Mouse (Mus musculus): ENCODE results near the gene Large2. TPM values are rescaled to one million over a fixed set of nuclear protein-coding genes. Genes with fewer than 3 reads are reported as not detected.
A peak's percentile ranks its signal among the peaks of the same experiment; 100 is the strongest.

Gene Large2
- total RNA-seq, 2 experiments from 2014 or later = 0.41 TPM; not detected in 1

DNA sequence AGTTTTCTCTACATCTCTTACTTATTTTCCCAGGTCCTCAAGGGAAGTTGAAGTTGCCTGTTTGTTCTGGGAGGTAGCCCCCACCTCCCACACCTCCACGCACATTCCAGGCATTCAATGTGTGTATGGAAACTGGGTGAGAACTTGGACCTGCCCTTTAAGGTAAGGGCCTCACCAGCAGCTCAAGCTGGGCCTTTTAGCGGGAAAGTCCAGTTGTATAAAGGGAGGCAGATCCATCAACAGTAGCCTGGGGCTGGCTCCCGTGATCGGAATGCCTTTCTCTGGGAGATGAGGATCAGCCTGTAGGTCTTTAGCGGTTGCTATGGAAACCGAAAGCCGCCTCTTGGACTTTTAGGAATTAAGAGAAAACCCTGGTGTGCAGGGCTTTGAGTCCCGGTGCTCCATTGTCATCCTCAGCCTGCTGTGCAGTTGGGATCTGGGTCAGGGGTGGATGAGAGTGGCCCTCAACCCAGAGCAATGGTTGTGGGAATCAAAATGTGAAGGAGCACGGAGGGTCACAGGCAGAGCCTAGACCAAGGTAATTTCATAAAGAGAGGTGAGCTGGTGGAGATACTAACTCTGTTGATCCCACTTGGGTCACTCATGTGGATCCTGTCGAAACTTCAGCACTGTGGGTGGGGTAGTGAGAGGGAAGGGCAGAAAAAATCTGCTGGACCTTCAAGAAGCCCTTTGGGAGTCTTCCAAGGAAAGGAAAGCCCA, 2.5 kb downstream of the Large2 start:
- DNase-seq = no peak

DNA sequence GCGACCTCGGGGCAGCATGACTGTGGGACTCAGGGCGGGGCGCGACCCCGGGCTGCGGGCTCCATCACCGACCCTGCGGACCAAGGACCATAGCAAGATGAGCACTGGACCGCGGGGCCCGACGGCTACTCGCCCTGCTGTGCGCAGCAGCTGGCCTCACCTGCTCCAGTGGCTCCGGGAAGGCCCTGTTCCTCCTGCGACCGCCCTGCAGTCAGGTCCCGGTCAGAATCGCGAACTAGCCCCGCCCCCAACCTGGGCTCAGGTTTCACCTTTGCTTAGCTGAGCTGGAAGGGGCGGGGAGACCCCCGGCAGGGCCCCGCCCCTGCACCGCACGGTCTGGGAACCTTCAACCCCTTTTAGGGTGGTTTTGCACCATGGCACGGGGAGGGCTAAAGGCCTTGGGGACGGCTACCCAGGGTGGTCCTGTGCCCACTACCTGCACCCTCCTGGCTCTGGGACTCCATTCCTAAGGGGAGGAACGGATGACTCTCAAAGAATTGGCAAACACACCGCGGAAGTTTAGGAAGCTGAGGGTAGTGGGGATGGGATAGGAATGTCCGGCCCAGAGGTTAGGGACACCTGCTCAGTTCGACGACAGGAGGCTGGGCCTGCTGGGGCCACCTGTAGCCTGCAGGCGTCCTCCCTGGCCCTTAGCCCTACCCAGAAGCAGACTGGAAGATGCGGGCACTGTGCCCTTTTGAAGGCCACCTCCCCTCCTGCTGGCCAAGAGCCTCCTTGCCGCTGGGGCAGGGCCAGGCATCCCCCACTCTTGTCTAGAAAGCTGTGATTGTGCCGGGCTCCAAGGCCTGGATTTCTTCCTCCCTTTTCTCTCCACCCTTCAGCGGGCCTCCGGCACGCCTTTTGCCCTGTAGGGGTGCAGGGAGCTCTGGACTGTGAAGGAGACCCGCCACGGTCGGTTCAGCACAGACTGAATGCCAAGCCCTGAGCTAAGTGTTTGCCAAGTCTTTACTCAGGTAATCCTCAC, 3.6 kb downstream of the Large2 start:
- no peak for DNase-seq

DNA sequence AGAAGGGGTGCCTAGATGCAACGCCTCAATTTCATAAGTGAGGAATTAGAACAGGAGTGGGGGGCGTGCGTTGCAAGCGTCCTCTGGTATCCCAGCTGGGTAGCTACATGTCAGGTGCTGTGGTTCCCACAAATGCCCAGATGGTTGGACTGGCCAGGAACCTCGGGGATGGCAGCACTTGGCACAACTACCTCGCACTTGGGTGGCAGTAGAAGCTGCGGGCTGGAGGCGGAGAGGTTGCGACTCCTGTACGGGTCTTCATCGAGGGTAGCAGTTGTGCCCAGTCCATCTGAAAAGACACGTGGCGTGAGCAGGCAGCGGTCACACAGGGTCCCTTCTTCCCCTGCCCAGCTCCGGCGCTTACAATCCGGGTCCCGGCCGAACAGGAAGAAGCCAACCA, 4.3 kb downstream of the Large2 start:
- no peak for DNase-seq

DNA sequence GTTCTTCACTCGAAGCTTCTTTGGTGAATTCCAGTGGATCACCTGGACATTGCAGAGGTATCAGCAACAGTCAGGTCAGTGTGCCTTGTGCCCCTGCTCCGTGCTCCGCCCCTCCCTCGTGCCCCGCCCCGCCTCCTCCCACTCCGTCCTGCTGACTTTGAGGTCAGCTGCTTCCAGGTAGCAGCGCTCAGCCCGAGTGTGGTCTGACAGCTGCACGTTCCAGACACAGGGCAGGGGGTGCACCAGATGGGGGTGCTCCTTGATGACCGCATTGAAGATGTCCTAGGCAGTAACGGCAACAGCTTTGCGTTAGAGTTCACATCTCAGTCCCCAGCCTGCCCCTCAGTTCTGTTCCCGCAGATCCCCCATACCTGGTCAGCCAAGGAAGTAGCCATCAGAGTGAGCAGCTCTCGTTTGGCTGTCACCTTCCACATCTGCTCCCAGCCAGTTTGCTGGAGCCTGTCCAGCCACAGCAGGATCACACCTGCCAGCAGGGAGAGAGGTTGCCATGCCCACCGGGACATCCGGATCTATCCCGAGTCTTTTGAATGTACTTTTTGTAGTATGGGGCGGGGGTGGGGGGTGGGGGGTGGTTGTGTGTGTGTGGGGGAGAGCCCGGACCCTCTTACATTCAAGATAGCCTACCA, 7.2 kb downstream of the Large2 start:
- no peak for DNase-seq

DNA sequence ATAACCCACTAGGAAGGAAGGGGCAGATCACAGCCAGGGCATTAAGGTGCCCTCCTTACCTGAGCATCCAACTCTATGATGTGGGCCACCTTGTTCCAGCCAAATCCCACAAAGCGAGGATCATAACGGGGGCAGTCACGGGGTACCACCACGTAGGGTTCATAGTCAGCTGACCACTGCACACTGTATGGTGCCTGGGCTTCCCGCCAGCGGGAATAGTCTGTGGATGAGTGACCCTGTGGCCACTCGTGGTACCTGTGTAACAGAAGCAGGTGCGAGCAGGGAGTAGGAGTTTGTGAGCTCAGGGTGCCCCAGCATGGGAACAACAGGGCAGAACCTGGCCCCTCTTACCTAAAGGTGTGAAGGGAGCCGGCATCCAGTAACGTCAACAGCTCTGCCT, 9.1 kb downstream of the Large2 start:
- DNase-seq = no peak

DNA sequence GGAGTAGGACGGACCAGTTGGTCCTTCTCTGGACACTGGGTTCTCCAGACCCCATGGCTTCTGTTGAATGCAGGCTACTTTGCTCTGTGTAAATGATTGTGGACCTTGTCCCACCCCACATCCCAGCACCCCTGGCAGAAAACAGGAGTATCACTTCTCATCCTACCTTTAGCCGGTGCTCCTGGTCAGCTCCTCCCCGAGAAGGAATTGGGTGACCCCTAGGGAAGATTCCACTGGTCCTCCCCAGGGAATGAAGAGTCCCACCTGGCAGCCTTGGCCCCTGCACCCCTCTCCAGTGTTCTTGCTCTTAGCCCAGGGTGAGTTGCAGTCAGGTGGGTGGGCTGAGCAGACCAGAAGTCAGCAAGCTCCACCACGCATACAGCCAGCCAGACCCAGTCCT, 10.6 kb downstream of the Large2 start:
- no peak for DNase-seq

DNA sequence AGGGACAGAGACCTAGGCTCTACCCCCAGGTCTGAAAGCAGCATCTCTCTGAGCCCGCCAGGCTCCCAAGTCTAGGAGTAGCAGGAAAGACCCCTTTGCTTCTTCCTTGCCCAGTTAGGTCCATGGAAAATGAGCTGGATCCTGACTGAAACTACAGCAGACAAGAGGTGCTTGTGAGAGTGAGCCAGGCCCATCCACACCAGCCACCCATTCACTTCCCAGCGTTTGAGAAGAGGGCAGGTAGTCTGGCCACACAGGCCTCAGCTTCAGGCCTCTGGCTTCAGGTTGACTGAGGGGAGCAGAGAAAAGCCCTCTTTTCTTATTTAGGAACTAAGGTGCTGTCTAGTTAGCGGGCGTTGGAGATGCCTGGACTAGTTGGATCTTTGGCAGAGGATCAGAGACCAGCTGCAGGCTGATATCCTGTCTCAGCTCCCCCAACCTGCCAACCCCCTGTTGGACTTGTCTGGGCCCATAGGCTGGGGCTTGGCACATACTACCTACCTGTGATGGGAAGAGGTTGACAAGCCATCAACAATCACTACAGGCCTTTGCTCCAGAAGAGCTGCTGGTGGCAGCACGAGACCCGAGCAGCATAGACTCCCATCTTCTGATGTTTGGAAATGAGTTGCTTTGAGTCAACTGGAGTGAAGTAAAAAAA, 12.0 kb downstream of the Large2 start:
- DNase-seq = no peak

DNA sequence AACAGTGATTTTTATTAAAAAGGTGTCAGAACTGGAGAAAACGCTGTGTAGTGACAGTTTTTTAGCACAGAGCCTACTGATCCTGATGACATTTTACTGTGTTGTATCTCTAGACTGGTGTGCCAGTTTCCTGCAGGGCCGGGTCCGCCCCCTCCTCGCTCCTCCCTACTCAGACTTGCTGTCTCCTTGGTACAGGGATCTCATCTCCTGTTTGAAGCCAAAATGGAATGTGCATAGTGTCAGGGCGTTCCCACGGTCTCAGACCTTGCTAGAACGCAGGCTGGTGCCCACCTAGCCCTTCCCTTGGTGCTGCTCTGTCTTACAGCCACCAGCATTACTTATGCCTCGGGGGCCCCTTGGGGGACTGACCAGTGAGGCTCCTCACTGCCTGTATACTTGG, 12.9 kb downstream of the Large2 start:
- DNase-seq = no peak

DNA sequence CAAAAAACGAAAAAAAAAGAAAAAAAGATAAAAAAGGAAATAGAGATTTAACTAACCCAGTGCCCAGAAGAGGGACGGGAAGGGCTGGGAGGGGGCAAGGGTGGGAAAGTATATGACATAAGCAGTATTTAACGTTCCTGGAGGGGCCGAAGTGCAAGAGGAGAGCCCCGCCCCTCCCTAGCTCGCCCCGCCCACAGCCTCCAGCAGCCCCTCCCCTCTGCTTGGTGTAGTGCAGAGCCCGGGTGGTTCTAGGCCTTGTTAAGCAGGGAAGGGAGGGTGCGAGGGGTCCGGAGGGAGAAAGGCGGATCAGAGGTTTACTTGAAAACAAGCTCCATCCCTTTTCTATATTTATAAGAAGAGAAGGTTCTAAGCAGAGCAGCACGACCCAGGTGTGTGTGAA, 13.8 kb downstream of the Large2 start:
- no peak for DNase-seq

DNA sequence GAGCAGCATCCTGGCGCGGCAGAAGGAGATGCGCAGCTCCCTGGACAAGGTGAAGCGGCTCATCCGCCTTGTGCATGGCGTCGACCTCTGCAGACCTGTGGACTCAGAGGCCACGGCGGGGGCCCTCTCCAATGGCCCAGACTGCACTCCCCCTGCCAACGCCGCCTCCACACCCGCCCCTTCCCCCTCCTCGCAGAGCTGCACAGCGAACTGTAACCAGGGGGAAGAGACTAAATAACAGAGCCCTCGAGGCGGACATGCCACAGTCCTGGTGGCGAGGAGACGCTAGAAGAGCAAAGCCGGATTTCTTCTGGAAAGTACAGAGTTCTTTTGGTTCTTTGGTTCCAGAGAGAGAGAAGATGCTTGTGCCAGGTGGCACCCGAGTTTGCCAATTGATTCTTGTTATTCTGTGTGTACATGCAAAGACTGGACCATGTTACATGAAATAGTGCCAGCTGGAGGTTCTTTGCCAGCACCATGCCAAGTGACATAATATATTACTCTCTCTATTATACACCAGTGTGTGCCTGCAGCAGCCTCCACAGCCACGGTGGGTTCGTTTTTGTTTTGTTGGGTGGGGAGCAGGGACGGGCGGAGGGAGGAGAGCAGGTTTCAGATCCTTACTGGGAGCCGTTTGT, 14.4 kb downstream of the Large2 start:
- DNase-seq = no peak

DNA sequence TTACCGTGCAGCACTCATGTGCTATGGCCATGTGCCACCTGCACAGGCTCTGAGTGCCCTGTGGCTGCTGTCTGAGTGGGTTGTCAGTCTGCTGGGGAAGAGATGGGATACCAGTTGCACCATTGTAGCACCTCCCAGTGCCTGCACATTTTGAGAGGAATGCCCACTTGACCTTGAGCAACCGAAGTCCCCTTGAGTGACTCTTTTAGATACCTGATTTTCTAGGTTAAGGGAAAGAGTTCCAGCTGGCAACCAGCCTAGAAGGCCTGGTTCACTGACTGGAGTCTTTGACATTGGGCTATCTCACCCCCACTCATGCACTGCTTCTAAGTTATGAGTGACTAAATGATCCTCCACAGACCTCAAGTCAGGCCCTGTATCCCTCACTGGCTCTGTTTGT, 15.4 kb downstream of the Large2 start:
- peak in 1 of 2 experiments; percentile 25 for DNase-seq

DNA sequence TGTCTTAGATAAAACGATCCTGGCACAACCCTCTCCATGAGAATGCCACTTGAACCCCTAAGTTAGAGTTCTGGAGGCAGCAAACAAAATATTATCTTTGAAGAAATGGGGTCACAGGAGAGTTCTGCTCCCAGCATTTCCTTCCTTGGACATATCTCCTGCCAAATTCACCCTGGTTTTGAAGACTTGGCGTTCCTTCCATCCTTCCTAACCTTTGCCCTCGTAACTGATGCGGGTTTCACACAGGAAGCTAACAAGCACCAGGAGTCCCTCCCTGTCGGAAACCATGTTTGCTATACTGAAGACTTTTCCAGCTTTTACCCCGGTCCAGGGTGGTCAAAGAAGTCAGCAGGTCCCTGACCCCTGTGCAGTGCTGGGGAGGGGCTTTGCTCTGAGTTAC, 20.4 kb downstream of the Large2 start:
- DNase-seq = peak; percentile 39 to 56

DNA sequence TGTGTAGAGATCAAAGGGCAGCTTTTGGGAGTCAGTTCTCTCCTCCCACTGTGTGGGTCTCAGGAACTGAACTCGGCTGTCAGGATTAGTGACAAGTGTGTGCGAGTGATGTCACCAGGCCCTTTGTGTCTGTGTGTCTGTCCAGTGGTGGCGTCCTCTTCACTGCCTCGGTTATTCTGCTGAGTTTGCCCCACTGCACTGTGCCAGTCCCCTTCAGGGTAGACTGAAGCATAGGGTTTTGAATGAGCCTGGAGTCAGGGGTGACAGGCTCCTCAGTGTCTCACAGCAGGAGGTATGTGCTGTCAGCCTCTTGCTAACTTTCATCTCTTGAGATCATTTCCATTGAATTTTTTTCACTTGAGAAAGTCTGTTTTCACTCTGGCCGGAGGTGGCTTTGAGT, 21.3 kb downstream of the Large2 start:
- no peak for DNase-seq

DNA sequence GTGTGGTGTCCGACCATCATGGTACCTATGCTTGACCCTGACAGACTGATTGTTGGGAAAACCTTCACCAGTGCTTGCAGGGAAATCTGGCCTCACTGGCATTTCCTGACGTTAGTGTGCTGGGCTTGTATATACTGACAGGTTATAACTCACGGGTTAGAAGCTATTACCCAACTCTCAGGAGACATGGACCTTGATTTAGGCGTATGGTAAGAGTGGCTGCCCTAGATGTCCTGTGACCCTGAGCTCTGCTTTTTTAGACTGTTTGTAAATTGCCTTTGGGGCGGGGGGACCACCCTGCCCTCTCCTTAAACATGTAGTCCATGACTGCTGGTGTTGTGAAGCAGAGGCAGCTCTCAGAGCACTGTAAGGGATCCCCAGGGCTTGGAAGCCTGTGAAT, 24.0 kb downstream of the Large2 start:
- DNase-seq = no peak

DNA sequence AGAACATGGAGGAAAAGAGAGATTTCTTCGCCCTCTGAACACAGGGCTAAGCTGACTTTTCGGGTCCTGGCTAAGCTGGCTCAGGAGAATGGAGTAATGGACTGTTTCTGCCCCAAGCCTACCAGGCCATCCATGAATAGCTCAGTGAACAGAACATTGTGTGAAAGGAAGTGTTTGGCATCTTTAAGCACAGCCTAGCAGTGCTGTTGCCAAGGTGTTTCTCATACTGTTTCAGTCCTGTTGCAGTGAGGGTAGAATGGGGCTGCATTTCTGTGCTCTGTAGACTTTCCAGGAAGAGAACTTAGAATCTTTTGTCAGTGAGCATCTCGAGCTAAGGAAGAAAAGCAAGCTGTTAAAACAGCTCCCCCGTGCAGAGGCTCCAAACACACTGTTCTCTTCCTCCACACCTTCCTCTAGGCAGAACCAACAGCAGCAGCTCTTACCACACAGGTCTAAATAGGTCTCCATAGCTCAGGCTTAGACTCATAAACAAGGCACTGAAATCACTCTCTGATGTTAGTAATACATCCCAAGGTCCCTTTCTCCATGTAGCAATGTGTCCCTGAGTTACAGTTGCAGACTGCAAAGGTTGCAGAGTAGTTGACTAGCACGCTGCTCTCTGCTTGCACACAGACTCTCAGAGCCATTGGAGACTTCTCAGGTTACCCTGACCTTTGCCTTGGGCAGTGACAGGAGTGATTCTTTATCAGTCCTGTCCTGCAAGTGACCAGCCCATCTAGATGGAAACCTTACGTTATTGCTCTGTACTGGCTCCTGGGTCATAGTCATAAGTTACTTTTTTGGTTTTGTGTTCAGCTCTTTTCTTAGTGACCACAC, 24.9 kb downstream of the Large2 start:
- DNase-seq = no peak

DNA sequence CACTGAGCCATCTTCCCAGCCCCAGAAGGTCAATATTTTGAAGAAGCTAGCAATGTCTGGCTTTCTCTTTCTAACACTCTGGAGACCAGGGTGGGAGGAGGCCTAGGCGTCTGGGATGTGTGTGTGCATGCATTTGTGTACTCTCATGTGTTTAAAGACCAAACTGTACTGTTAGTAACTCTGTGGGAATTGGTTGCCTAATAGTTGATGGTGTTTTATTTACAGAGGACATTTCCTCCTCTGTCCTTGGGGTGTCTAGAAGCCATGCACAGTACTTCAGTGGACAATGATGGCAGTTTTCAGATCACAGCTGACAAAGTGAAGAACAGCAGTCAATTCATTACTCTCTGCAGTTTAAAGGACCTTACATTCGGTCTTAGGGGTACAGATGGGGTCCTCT, 27.5 kb downstream of the Large2 start:
- DNase-seq = no peak

DNA sequence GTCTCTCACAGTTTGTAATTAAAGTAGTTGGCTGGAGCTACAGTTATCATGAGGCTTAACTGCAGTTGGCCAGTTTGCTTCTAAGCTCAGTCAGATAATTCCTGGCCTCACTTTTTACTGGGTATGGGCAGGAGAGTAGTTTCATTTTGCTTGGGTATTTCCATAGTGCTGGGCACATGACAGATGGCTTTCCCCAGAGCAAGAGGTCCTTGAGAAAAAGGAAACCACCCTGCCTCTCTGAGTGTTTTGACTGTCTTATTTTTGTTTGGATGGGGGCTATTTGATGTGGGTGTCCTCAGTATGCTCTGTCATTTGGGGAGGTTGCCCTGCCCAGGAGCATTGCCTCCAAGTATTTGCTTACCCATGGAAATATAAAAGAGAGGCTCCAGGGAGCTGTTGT, 32.3 kb downstream of the Large2 start:
- no peak for DNase-seq

DNA sequence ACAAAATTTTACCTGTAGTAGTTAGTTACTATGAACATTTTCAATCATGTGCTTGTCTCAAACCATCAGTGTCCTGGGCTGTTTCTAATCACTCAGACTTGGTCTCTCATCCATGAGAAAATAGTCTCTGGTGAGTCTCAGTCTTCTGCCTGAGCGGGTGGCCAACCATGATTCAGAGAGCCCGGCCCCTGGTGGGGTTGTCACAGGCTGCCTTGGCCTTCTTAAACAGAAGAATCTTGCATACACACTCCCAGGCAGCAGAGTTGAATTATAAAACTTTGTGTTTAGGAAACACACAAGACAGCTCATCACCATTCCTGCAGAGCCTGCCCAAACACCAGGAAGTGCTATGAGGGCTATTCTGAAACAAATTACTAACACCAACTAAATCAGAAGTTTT, 42.8 kb downstream of the Large2 start:
- DNase-seq = no peak

DNA sequence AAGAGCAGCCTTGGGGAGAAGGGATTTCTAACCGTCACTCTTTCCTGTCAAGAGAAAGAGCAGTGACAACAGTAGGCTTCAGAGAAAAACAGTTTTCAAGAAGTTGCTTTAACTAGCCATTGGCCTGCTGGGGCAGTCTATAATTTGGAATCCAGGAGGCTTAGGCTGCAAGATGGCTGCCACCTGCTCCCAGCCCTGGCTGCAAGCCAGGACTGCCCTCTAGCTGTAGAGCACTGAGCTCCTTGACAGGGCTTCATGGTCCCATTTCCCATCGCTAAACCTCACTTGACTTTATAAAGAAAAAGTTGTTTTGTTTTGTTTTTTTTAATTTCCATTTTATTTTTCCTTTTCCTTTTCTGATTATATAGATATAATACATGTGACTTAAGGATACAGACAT, 43.3 kb downstream of the Large2 start:
- no peak for DNase-seq

DNA sequence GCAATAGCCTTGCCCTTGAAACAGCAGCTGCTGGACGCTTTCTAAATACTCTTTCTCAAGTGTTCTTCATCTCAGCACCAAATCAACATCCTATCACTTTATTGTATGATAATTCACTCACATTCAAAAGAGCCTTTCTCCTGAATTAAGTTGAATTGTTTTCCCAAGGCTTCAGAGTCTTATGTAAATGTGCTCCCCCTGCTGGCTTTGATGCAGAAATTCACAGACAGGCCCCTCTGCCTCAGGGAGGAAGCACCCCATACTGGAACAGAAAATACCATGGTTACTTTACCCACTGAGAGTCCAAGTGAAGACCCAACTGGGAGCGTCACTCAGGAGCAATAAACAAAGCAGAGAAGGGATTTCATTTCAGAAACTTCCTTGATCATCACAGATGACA, 43.8 kb downstream of the Large2 start:
- peak; percentile 29 to 56 for DNase-seq

DNA sequence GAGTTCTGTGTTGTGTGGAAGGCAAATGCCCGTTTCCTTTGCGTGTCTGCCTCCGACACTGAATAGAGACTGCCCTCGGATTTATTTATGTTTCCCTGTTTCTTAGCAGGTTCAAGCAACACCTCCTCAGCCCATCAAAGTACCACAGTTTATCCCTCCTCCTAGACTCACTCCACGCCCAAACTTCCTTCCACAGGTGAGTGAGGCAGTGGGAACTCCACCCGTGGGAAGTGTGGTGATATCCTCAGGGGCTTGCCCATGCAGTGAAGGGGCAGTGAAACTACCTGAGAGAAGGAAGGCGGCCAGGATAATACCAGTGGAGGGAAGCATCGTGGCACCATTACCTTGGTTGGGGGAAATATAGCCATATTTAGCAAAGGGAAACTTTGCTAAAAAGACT, 46.5 kb downstream of the Large2 start:
- DNase-seq = no peak
